Mouse (Mus musculus) left cerebral cortex, adult 8-10 months (tissue): ENCODE measurements around the gene Gm17584. TPM values are rescaled to one million over a fixed set of nuclear protein-coding genes. Genes with fewer than 3 reads are reported as not detected.
"Not testable (repeated sequence)": the region's sequence is repeated elsewhere in the genome, so short reads cannot be mapped to it uniquely, and the experiment has no call there.

ENCODE experiments used
- DNase-seq, 2 experiments: peaks; one replicate each; pipeline ENCODE4 v3.0.0; 2022; ENCODE audit warnings: low spot score in 2 of 2
- total RNA-seq, 4 experiments: library from RNA; stranded (reverse); gene quantifications; 2 replicates each; pipeline ENCODE4 v1.2.4; 2022

The Gm17584 gene
- total RNA-seq = not detected

DNA sequence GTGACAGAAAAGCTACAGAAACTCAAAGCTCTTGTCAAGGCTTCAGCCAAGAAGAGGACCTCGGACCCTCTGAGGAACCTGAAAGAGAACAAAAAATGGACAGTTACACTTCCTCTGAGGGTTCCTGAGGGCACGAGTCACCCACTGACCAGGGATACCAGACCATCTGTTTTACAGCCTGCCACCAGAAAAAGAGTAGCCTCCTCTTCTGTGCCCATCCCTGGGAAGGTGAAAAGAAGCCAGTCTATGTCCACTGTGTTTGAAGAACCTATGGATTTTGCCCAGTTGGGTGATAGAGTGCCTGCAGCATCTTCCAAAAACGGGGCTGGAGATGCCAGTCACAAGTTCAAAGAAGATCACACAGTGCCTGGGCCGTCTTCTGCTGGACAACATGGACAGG lies at the start of gene Gm17584:
Gene Gm17584 (plus strand): TSS at position 301 of the 400 bp plus-strand sequence.
- not testable (repeated sequence) for DNase-seq

Other genes starting within 250 kb of the Gm17584 start
- gene Gm17469, start 129.3 kb downstream of the Gm17584 start, total RNA-seq = not detected